Mouse (Mus musculus) cerebellum, adult (tissue): ENCODE measurements around the gene Pold2.
"Not testable (repeated sequence)": the region's sequence is repeated elsewhere in the genome, so short reads cannot be mapped to it uniquely, and the experiment has no call there.

Source experiments
- ATAC-seq: cut with Nextera tagmentation; 2 replicates; pipeline ENCODE4 v1.9.2; 2017; ENCODE audit warnings: mild to moderate bottlenecking, moderate library complexity, mixed read lengths; ENCODE audit not compliant: insufficient number of reproducible peaks, low FRiP score, low TSS enrichment

The Pold2 gene

GRCm38 (mm10) chr11:5899286-5899685, 21.2 kb upstream of the Pold2 start:
- ATAC-seq: no peak

GRCm38 (mm10) chr11:5898531-5898930, 20.4 kb upstream of the Pold2 start, which contains the start of gene Myl7:
Myl7 (minus strand) TSS chr11:5898782.
- ATAC-seq: no peak

GRCm38 (mm10) chr11:5897839-5898238, 19.7 kb upstream of the Pold2 start:
- no peak for ATAC-seq

GRCm38 (mm10) chr11:5897230-5897629, 19.1 kb upstream of the Pold2 start:
- no peak for ATAC-seq

- ATAC-seq: no peak
Observed at GRCm38 (mm10) chr11:5893807-5894206, 15.7 kb upstream of the Pold2 start.

- peak; percentile 29; the same call in 1 of the 2 replicates for ATAC-seq
Observed at GRCm38 (mm10) chr11:5892810-5893368, 14.8 kb upstream of the Pold2 start.

- ATAC-seq: peak; percentile 82
Observed at GRCm38 (mm10) chr11:5892151-5892591, 14.1 kb upstream of the Pold2 start.

- not testable (repeated sequence) for ATAC-seq
Observed at GRCm38 (mm10) chr11:5888563-5888962, 10.5 kb upstream of the Pold2 start.

GRCm38 (mm10) chr11:5887250-5887649, 9.2 kb upstream of the Pold2 start:
- no peak for ATAC-seq

- no peak for ATAC-seq
Observed at GRCm38 (mm10) chr11:5886187-5886586, 8.1 kb upstream of the Pold2 start.

GRCm38 (mm10) chr11:5882518-5882917, 4.4 kb upstream of the Pold2 start:
- ATAC-seq: no peak

GRCm38 (mm10) chr11:5879905-5880304, 1.8 kb upstream of the Pold2 start:
- no peak for ATAC-seq

- no peak for ATAC-seq
Observed at GRCm38 (mm10) chr11:5878661-5879060, 569 bp upstream of the Pold2 start.

GRCm38 (mm10) chr11:5877421-5877820, 671 bp downstream of the Pold2 start:
- ATAC-seq: no peak

- no peak for ATAC-seq
Observed at GRCm38 (mm10) chr11:5873192-5873591, 4.9 kb downstream of the Pold2 start.

GRCm38 (mm10) chr11:5872707-5873106, 5.4 kb downstream of the Pold2 start:
- ATAC-seq: no peak

- ATAC-seq: no peak
Observed at GRCm38 (mm10) chr11:5870069-5870468, 8.0 kb downstream of the Pold2 start.

GRCm38 (mm10) chr11:5869331-5869730, 8.8 kb downstream of the Pold2 start:
- no peak for ATAC-seq

- no peak for ATAC-seq
Observed at GRCm38 (mm10) chr11:5868324-5868723, 9.8 kb downstream of the Pold2 start.

GRCm38 (mm10) chr11:5867196-5867595, 10.9 kb downstream of the Pold2 start:
- ATAC-seq: no peak

- no peak for ATAC-seq
Observed at GRCm38 (mm10) chr11:5862394-5863105, 15.5 kb downstream of the Pold2 start.
